Mouse (Mus musculus): ENCODE results near the gene Tex46. TPM values are rescaled to one million over a fixed set of nuclear protein-coding genes. Genes with fewer than 3 reads are reported as not detected.

The Tex46 gene
- not detected in 2 replicates for polyA plus RNA-seq (2011; ENCODE audit: insufficient read depth, insufficient read length, low read depth, missing spikeins)

DNA sequence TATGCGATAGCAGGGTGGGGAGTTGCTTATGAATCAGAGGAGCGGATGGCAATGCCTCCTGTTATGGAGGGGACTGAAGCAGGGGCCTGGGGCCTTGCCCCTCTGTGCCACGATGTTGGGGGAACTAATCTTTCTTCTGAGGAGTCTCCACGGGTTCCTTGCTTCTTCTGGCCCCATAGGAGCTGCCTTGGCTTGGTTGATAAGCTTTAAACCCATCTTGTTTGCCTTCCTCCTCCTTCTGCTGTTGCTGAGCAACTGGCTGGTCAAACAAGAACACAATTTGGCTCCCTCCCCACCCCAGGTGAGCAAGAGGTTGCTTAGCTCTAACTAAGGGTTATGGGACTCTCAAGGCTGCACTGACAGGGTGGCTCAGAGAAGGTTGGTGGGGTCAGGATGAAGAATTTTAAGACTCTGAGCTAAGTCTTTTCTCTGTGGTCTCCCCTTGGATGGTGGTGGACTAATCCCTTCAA lies at the start of gene Tex46:
TSS of gene Tex46 (plus strand) at position 51 of the 470 bp plus-strand sequence.
- Histone ChIP-seq H3K9me3 (replicated peaks; ENCODE audit: control insufficient read depth, insufficient read depth, low read length, poor library complexity, severe bottlenecking) (no peaks in the 10 kb centered on the region), H3K36me3 (ENCODE audit: control insufficient read depth, insufficient read depth, low read length, poor library complexity, severe bottlenecking) (no peaks in the 10 kb centered on the region), H3K27me3 (ENCODE audit: control insufficient read depth, insufficient read depth, low read length, poor library complexity, severe bottlenecking) (no peaks in the 10 kb centered on the region), H3K9ac (ENCODE audit: low read depth, poor library complexity, severe bottlenecking) (no peak within 1 kb of the TSS), H3K4me1 (ENCODE audit: control insufficient read depth, insufficient read depth, low read length) (peaks cover 1% of the 10 kb centered on the region), H3K27ac (ENCODE audit: insufficient read depth, low read length) (no peak within 1 kb of the TSS), H3K4me3 (ENCODE audit: low read depth, low read length) (no peak within 1 kb of the TSS)
- TF ChIP-seq EP300 (IDR thresholded peaks at IDR 0.05; ENCODE audit: insufficient read depth, low read depth, low read length) = no peak
- no peak for TF ChIP-seq POLR2A (IDR thresholded peaks at IDR 0.05; ENCODE audit: insufficient read depth, low read length)

DNA sequence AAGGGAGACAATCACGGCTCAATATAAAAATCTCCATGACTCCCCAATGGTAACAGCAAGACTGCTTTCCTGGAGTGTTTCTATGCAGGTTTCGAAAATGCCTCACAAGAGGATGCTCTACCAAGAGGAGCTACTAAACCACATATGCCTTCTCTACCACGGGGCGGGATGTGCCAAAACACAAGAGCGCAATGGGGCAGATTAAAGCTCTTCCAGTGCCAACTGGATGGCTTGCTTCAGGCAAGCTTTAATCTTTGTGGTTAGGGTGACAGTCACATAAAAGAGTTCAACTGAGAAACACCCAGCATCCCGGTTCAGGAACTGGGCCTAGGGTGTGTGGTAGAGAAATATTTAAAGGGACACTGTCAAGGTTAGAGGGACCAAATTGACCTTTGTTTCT lies 47.5 kb upstream of the Tex46 start:
- H3K9ac ChIP-seq (ENCODE audit: low read depth, poor library complexity, severe bottlenecking) = no peak overlapping the region
- H3K4me1 ChIP-seq (ENCODE audit: control insufficient read depth, insufficient read depth, low read length) = peaks cover 2% of the 10 kb centered on the region
- peaks cover 49% of the 10 kb centered on the region for H3K36me3 ChIP-seq (ENCODE audit: control insufficient read depth, insufficient read depth, low read length, poor library complexity, severe bottlenecking)
- H3K4me3 ChIP-seq (ENCODE audit: low read depth, low read length) = no peak overlapping the region
- no peaks in the 10 kb centered on the region for H3K9me3 ChIP-seq (replicated peaks; ENCODE audit: control insufficient read depth, insufficient read depth, low read length, poor library complexity, severe bottlenecking)
- H3K27ac ChIP-seq (ENCODE audit: insufficient read depth, low read length) = no peak overlapping the region
- TF ChIP-seq POLR2A (IDR thresholded peaks at IDR 0.05; ENCODE audit: insufficient read depth, low read length) = no peak
- TF ChIP-seq EP300 (IDR thresholded peaks at IDR 0.05; ENCODE audit: insufficient read depth, low read depth, low read length) = no peak
- no peak for TF ChIP-seq CTCF (IDR thresholded peaks at IDR 0.05; ENCODE audit: low read depth, low read length)
- no peaks in the 10 kb centered on the region for H3K27me3 ChIP-seq (ENCODE audit: control insufficient read depth, insufficient read depth, low read length, poor library complexity, severe bottlenecking)

DNA sequence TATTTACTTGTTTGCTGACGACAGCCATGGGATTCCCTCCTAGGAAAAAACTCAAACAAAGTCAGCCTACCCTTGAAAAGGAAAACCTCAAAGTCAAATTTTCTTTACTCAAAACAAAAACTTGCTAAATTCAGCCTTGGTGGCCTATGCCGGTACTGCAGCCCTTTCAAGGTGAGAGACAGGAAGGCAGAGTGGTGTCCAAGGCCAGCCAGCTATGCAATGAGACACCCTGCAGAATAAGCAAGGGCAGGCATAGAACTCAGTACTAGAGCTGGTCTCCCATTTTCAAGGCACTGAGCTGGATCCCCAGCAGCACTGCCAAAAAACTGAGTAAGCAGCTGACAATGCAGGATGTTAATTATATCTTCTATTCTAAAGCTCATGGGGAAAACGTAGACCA lies 41.6 kb upstream of the Tex46 start:
- no peak for TF ChIP-seq POLR2A (IDR thresholded peaks at IDR 0.05; ENCODE audit: insufficient read depth, low read length)
- no peak for TF ChIP-seq EP300 (IDR thresholded peaks at IDR 0.05; ENCODE audit: insufficient read depth, low read depth, low read length)
- no peak for TF ChIP-seq CTCF (IDR thresholded peaks at IDR 0.05; ENCODE audit: low read depth, low read length)
- H3K36me3 ChIP-seq (ENCODE audit: control insufficient read depth, insufficient read depth, low read length, poor library complexity, severe bottlenecking) = peaks cover 51% of the 10 kb centered on the region
- no peak overlapping the region for H3K4me3 ChIP-seq (ENCODE audit: low read depth, low read length)
- H3K4me1 ChIP-seq (ENCODE audit: control insufficient read depth, insufficient read depth, low read length) = peaks cover 2% of the 10 kb centered on the region
- H3K9me3 ChIP-seq (replicated peaks; ENCODE audit: control insufficient read depth, insufficient read depth, low read length, poor library complexity, severe bottlenecking) = no peaks in the 10 kb centered on the region
- no peak overlapping the region for H3K9ac ChIP-seq (ENCODE audit: low read depth, poor library complexity, severe bottlenecking)
- no peak overlapping the region for H3K27ac ChIP-seq (ENCODE audit: insufficient read depth, low read length)
- H3K27me3 ChIP-seq (ENCODE audit: control insufficient read depth, insufficient read depth, low read length, poor library complexity, severe bottlenecking) = no peaks in the 10 kb centered on the region

- Histone ChIP-seq H3K27me3 (ENCODE audit: control insufficient read depth, insufficient read depth, low read length, poor library complexity, severe bottlenecking) (no peaks in the 10 kb centered on the region), H3K9ac (ENCODE audit: low read depth, poor library complexity, severe bottlenecking) (no peak overlapping the region), H3K9me3 (replicated peaks; ENCODE audit: control insufficient read depth, insufficient read depth, low read length, poor library complexity, severe bottlenecking) (no peaks in the 10 kb centered on the region), H3K4me1 (ENCODE audit: control insufficient read depth, insufficient read depth, low read length) (peaks cover 2% of the 10 kb centered on the region), H3K36me3 (ENCODE audit: control insufficient read depth, insufficient read depth, low read length, poor library complexity, severe bottlenecking) (peaks cover 50% of the 10 kb centered on the region), H3K4me3 (ENCODE audit: low read depth, low read length) (no peak overlapping the region), H3K27ac (ENCODE audit: insufficient read depth, low read length) (no peak overlapping the region)
- TF ChIP-seq EP300 (IDR thresholded peaks at IDR 0.05; ENCODE audit: insufficient read depth, low read depth, low read length) = no peak
- TF ChIP-seq CTCF (IDR thresholded peaks at IDR 0.05; ENCODE audit: low read depth, low read length) = no peak
- TF ChIP-seq POLR2A (IDR thresholded peaks at IDR 0.05; ENCODE audit: insufficient read depth, low read length) = no peak
Observed at GRCm38 (mm10) chr4:136569998-136570397, 40.2 kb upstream of the Tex46 start.

- no peak for TF ChIP-seq CTCF (IDR thresholded peaks at IDR 0.05; ENCODE audit: low read depth, low read length)
- TF ChIP-seq EP300 (IDR thresholded peaks at IDR 0.05; ENCODE audit: insufficient read depth, low read depth, low read length) = no peak
- no peak for TF ChIP-seq POLR2A (IDR thresholded peaks at IDR 0.05; ENCODE audit: insufficient read depth, low read length)
- peaks cover 5% of the 10 kb centered on the region; the same call in 1 of the 2 replicates for H3K36me3 ChIP-seq (ENCODE audit: control insufficient read depth, insufficient read depth, low read length, poor library complexity, severe bottlenecking)
- no peak overlapping the region for H3K4me3 ChIP-seq (ENCODE audit: low read depth, low read length)
- no peaks in the 10 kb centered on the region for H3K4me1 ChIP-seq (ENCODE audit: control insufficient read depth, insufficient read depth, low read length)
- no peaks in the 10 kb centered on the region for H3K27me3 ChIP-seq (ENCODE audit: control insufficient read depth, insufficient read depth, low read length, poor library complexity, severe bottlenecking)
- no peak overlapping the region for H3K9ac ChIP-seq (ENCODE audit: low read depth, poor library complexity, severe bottlenecking)
- no peaks in the 10 kb centered on the region for H3K9me3 ChIP-seq (replicated peaks; ENCODE audit: control insufficient read depth, insufficient read depth, low read length, poor library complexity, severe bottlenecking)
- no peak overlapping the region for H3K27ac ChIP-seq (ENCODE audit: insufficient read depth, low read length)
Observed at GRCm38 (mm10) chr4:136581885-136582284, 28.4 kb upstream of the Tex46 start.

DNA sequence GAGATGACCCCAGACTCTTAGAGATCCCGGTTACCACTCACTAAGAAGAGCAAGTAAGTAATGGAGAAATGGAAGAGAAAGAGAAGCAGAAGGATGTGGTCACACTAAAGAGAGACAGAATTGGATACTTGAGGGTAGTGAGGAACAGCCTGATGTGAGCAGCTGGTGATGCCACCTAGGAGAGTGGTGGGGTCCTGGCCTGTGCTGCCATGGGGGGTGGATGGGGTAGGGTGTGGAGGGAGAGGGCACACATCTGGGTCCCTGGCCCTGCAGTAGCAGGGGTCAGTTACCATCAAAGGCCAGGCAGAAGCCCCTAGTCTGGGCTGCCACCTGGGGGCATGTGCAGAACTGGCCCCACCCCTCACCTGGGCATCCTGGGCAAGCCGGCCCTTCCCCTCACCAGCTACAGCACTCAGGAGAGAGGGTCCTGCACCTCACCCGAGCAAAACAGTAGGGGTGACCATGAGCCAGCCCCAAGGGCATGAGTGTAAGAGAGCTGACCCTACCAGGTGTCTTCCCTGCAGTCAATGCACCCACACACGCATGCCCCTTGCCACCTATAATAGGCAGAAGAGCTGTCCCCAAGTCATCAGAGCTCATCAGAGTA lies 22.9 kb upstream of the Tex46 start:
- H3K36me3 ChIP-seq (ENCODE audit: control insufficient read depth, insufficient read depth, low read length, poor library complexity, severe bottlenecking) = peaks cover 22% of the 10 kb centered on the region
- H3K4me1 ChIP-seq (ENCODE audit: control insufficient read depth, insufficient read depth, low read length) = peaks cover 1% of the 10 kb centered on the region
- H3K9me3 ChIP-seq (replicated peaks; ENCODE audit: control insufficient read depth, insufficient read depth, low read length, poor library complexity, severe bottlenecking) = no peaks in the 10 kb centered on the region

More for the DNA sequence above, 22.9 kb upstream of the Tex46 start:
- TF ChIP-seq EP300 (IDR thresholded peaks at IDR 0.05; ENCODE audit: insufficient read depth, low read depth, low read length) (no peak), CTCF (IDR thresholded peaks at IDR 0.05; ENCODE audit: low read depth, low read length) (no peak), POLR2A (IDR thresholded peaks at IDR 0.05; ENCODE audit: insufficient read depth, low read length) (no peak)
- Histone ChIP-seq H3K27ac (ENCODE audit: insufficient read depth, low read length) (no peak overlapping the region), H3K4me3 (ENCODE audit: low read depth, low read length) (no peak overlapping the region), H3K27me3 (ENCODE audit: control insufficient read depth, insufficient read depth, low read length, poor library complexity, severe bottlenecking) (no peaks in the 10 kb centered on the region), H3K9ac (ENCODE audit: low read depth, poor library complexity, severe bottlenecking) (no peak overlapping the region)

Measured in ES-Bruce4 (cell line).